Mouse (Mus musculus) adrenal gland, postnatal 25 days (tissue): Measurements from ENCODE around the gene C730034F03Rik. TPM values are rescaled to one million over a fixed set of nuclear protein-coding genes. Genes with fewer than 3 reads are reported as not detected.
A peak's percentile ranks its signal among the peaks of the same experiment; 100 is the strongest.

Experiments
- DNase-seq: peaks from one replicate; pipeline ENCODE4 v3.0.0; 2021; ENCODE audit warnings: mixed read lengths
- total RNA-seq: library from RNA; stranded (reverse); gene quantifications from 2 replicates; pipeline ENCODE4 v1.2.3, GENCODE M21; 2021

The C730034F03Rik gene
- total RNA-seq, 1 experiment from 2014 or later, result 2.0 TPM

- peak; percentile 94 for DNase-seq
These were observed 46.5 kb downstream of the C730034F03Rik start for GRCm38 (mm10) chr15:89475611-89476474.

GRCm38 (mm10) chr15:89476475-89476815 lies 47.1 kb downstream of the C730034F03Rik start:
- no peak for DNase-seq

- peak; percentile 39 for DNase-seq
These were observed 47.7 kb downstream of the C730034F03Rik start, which contains the start of gene Arsa for GRCm38 (mm10) chr15:89477091-89477491. Gene Arsa (minus strand): TSS chr15:89477425.

DNA sequence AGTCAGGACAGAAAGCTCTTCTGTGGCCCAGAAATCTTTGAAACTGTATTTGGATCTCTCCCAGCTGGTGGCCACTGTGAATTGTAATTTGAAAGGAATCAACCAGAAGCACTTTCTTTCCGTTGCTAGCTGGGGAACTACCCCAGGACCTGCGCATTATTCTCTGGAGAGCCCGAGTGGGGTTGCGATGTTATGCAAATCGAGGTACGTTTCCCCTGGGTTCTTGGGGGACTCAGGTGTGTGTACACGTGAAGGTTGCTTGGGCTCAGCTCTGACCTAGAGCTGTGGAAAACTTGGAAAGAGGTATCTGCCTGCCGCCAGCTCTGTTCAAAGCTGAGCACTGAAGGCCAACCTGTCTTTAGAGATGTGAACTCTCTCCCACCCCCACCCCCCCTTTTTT lies 48.4 kb downstream of the C730034F03Rik start:
- no peak for DNase-seq

- DNase-seq, result no peak
These were observed 49.2 kb downstream of the C730034F03Rik start for GRCm38 (mm10) chr15:89478622-89479021.

Other genes starting within 250 kb of the C730034F03Rik start
- gene Plxnb2, start 248.8 kb upstream of the C730034F03Rik start, total RNA-seq, result 121 and 144 TPM in 2 replicates
- gene Dennd6b, start 233.1 kb upstream of the C730034F03Rik start, total RNA-seq, result 5.7 and 9.1 TPM in 2 replicates
- 43.3 and 45.8 TPM in 2 replicates for gene Ppp6r2, start 218.0 kb upstream of the C730034F03Rik start, total RNA-seq
- 101 and 107 TPM in 2 replicates for gene Sbf1, start 114.3 kb upstream of the C730034F03Rik start, total RNA-seq
- gene Adm2, start 106.9 kb upstream of the C730034F03Rik start, total RNA-seq, result not detected in 2 replicates
- gene Miox, start 95.2 kb upstream of the C730034F03Rik start, total RNA-seq, result not detected in 2 replicates
- 40.6 and 41.6 TPM in 2 replicates for gene Lmf2, start 73.9 kb upstream of the C730034F03Rik start, total RNA-seq
- gene Ncaph2, start 73.9 kb upstream of the C730034F03Rik start, total RNA-seq, result 67.8 and 88.4 TPM in 2 replicates
- gene Sco2, start 55.7 kb upstream of the C730034F03Rik start, total RNA-seq, result 26.0 and 35.6 TPM in 2 replicates
- gene Tymp, start 52.5 kb upstream of the C730034F03Rik start, total RNA-seq, result 0.67 and 0.76 TPM in 2 replicates
- gene Odf3b, start 50.3 kb upstream of the C730034F03Rik start, total RNA-seq, result 0.91 TPM in 1 of 2 replicates, not detected in the other
- not detected in 2 replicates for gene Klhdc7b, start 44.7 kb upstream of the C730034F03Rik start, total RNA-seq
- gene Syce3, start 19.1 kb upstream of the C730034F03Rik start, total RNA-seq, result not detected in 2 replicates
- 101 and 132 TPM in 2 replicates for gene Cpt1b, start 3.7 kb upstream of the C730034F03Rik start, total RNA-seq
- gene Gm44502, start 107 bp downstream of the C730034F03Rik start, total RNA-seq, result 10.4 TPM in 1 of 2 replicates, not detected in the other
- gene Chkb, start 319 bp downstream of the C730034F03Rik start, total RNA-seq, result 72.8 and 73.9 TPM in 2 replicates
- 6.2 and 10.1 TPM in 2 replicates for gene Mapk8ip2, start 24.3 kb downstream of the C730034F03Rik start, total RNA-seq
- 21.8 and 22.2 TPM in 2 replicates for gene Arsa, start 47.8 kb downstream of the C730034F03Rik start, total RNA-seq
- gene Shank3, start 70.0 kb downstream of the C730034F03Rik start, total RNA-seq, result 34.3 and 52.2 TPM in 2 replicates
- gene Acr, start 138.7 kb downstream of the C730034F03Rik start, total RNA-seq, result 0.46 TPM in 1 of 2 replicates, not detected in the other
- gene Rabl2, start 162.3 kb downstream of the C730034F03Rik start, total RNA-seq, result 13.2 and 16.2 TPM in 2 replicates